Mouse (Mus musculus) frontal cortex, adult (tissue): ENCODE data around the gene Lypd4.
"Not testable (repeated sequence)": the region's sequence is repeated elsewhere in the genome, so short reads cannot be mapped to it uniquely, and the experiment has no call there.

Source experiments
- ATAC-seq: cut with Nextera tagmentation; 2 replicates; pipeline ENCODE4 v1.9.2; 2017; ENCODE audit warnings: mild to moderate bottlenecking, moderate library complexity, mixed read lengths; ENCODE audit not compliant: low TSS enrichment

Gene Lypd4

GRCm38 (mm10) chr7:24850899-24851303 lies 18.8 kb downstream of the Lypd4 start:
- ATAC-seq: no peak; the same call in 1 of the 2 replicates

DNA sequence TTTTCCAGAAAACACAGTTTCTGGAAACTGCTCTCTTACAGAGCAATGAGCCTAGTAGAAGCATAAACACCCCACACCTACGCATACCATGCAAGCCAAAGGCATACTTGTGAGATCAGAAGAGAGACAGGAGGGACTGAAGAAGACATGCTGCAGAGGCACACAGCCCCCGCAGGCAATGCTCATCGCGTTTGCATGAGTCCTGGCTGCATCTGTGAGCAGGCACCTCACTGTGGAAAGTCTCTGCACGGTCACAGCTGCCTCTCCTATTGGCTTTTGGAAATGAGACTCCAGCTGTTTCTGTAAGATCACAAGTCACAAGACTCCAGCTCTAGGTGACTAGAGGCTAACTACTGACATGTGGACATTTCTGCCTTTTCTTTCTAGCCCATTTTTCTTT lies 19.6 kb downstream of the Lypd4 start:
- peak; percentile 95 for ATAC-seq

- not testable (repeated sequence) for ATAC-seq
Observed at GRCm38 (mm10) chr7:24846576-24846975, 23.2 kb downstream of the Lypd4 start.

GRCm38 (mm10) chr7:24845713-24846112 lies 24.0 kb downstream of the Lypd4 start:
- no peak for ATAC-seq

DNA sequence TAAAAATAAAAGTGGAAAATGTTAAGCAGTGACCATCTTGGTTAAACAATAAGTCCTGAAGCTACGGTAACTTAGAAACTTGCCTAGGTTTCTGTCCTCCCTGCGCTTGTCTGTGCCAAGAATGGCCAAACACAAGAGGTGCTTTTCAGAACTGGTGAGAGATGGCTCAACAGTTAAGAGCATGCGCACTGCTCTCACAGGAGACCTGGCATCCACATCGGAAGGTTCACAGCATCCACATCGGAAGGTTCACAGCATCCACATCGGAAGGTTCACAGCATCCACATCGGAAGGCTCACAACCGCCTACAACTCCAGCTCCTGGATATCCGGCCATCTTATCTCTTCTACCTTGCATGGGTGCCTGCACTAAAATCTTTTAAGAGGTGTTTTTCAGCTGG lies 24.6 kb downstream of the Lypd4 start:
- ATAC-seq: no peak

DNA sequence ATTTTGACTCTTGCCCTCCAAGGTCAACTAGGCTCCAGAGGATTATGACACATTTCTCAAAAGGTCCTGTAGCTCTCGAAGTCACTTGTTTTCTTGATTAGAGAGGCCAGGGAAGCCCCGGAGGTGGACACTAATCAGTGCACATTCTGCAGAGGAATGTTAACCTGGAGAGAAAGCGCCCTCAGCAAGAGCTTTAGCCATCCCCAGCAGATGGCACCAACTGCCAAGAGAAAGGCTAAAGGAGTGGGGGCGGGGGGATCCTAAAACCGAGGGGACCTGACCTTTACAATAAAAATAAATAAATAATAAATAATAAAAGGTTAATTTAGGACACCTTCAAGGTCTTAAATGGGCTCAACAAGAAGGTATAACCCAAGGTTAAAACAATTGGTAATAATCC lies 25.6 kb downstream of the Lypd4 start:
- ATAC-seq: no peak

- no peak for ATAC-seq
Observed at GRCm38 (mm10) chr7:24841009-24841408, 28.7 kb downstream of the Lypd4 start.

DNA sequence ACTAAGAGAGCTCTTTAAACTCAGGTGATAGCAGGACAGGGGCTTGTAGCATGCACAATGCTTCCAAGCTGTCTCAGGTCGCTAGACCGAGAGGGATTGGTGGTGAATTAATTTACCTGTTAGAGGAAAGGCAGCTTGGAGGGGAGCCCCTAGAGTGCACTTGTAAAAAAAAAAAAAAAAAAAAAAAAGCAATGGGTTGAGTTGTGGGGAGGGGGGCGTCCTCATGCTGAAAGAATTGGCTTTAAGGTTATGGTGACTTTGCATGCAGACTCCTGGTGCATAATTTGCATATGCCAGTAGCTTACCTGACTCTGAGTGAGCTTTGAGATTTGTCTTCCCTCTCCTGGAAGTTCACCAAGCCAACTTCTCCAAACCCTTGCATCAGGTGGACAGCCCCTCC lies 29.4 kb downstream of the Lypd4 start:
- ATAC-seq: no peak

DNA sequence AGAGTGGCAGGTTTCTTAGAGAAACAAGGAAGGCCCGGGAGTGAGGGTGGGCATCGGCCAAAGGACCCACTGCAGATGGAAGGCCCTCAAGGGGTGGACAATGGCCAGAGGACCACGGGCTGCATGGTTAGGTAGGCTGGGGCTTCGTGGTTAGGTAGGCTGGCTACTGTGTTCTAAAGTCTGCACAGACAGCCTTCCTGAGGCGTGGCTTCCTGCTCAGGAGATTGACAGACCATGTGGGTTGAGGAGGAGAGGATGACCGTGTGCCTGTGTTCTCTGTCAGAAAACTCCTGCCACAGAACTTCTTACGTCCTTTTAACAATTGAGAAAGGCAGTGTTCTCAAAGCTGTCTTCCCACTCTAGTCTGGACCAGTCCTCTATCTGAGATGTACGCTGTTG lies 30.3 kb downstream of the Lypd4 start:
- ATAC-seq: no peak

- not testable (repeated sequence) for ATAC-seq
Observed at GRCm38 (mm10) chr7:24838732-24839409, 30.9 kb downstream of the Lypd4 start.

DNA sequence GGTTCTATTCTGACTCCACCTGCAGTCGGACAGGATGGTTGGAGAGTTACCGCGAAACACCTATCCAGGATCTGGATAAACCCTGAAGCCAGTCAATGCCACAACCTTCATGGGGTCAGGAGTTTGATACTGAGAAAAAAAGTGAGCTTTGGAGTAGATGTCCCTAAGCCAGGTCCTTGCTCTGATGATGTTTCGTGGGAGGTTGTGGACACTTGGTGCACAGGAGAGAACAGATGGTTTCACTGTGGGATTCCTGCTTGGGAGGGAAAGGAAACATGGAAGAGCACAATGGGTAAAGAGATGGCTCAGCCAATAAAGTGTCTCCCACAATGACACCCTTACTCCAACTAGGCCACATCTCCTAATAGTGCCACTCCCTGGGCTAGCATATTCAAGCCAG lies 42.6 kb downstream of the Lypd4 start:
- ATAC-seq: no peak

GRCm38 (mm10) chr7:24824452-24824851 lies 45.3 kb downstream of the Lypd4 start:
- no peak for ATAC-seq

DNA sequence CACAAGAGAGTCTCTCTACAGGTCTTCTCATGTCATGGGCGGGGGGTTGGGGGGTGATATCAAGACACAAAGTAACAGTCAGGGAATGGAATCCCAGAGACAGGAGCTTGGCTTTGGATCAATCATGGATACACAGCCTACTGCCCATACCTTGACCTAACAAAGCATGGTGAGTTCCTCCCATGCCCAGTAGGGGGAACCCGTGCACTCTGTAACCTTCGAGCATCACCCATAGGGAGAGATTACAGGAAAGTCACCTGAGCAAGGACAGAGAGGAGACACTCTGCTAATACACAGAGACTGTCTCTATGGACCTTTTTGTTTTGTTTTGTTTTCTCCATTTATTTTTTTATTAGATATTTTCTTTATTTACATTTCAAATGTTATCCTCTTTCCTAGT lies 52.2 kb downstream of the Lypd4 start:
- ATAC-seq: peak; percentile 79
